Mouse (Mus musculus) gonadal fat pad, adult 2 months (tissue): Measurements from ENCODE around the gene Kcng4. TPM values are rescaled to one million over a fixed set of nuclear protein-coding genes. Genes with fewer than 3 reads are reported as not detected.

Source experiments
- DNase-seq: peaks from one replicate; pipeline ENCODE4 v3.0.0-alpha.2; 2012; ENCODE audit warnings: low read depth
- polyA plus RNA-seq: library from polyadenylated mRNA; depleted of rRNA; stranded (reverse); fragments of >200 nt; gene quantifications from 2 replicates; pipeline ENCODE4 v1.2.3, GENCODE M21; 2012

Kcng4 gene
- polyA plus RNA-seq, 1 experiment: 3.7 TPM

- DNase-seq: no peak
Measured at GRCm38 (mm10) chr8:119641058-119641457, 5.6 kb upstream of the Kcng4 start.

- DNase-seq: no peak
Measured at GRCm38 (mm10) chr8:119639798-119640197, 4.3 kb upstream of the Kcng4 start.

- DNase-seq: peak; percentile 46
Measured at GRCm38 (mm10) chr8:119638261-119638660, 2.8 kb upstream of the Kcng4 start.

- DNase-seq: peak; percentile 68
Measured at GRCm38 (mm10) chr8:119637381-119637780, 1.9 kb upstream of the Kcng4 start.

- DNase-seq: no peak
Measured at GRCm38 (mm10) chr8:119636766-119637165, 1.3 kb upstream of the Kcng4 start.

- DNase-seq: no peak
Measured at GRCm38 (mm10) chr8:119635958-119636357, 478 bp upstream of the Kcng4 start.

GRCm38 (mm10) chr8:119634616-119635336, 704 bp downstream of the Kcng4 start:
- no peak for DNase-seq

- no peak for DNase-seq
Measured at GRCm38 (mm10) chr8:119632909-119633308, 2.6 kb downstream of the Kcng4 start.

GRCm38 (mm10) chr8:119632246-119632645, 3.2 kb downstream of the Kcng4 start:
- no peak for DNase-seq

GRCm38 (mm10) chr8:119630841-119631240, 4.6 kb downstream of the Kcng4 start:
- DNase-seq: no peak

GRCm38 (mm10) chr8:119627613-119628359, 7.7 kb downstream of the Kcng4 start:
- DNase-seq: no peak

- no peak for DNase-seq
Measured at GRCm38 (mm10) chr8:119627199-119627598, 8.3 kb downstream of the Kcng4 start.

- no peak for DNase-seq
Measured at GRCm38 (mm10) chr8:119625788-119626187, 9.7 kb downstream of the Kcng4 start.

GRCm38 (mm10) chr8:119624916-119625315, 10.6 kb downstream of the Kcng4 start:
- no peak for DNase-seq

GRCm38 (mm10) chr8:119623744-119624143, 11.7 kb downstream of the Kcng4 start:
- no peak for DNase-seq

- DNase-seq: no peak
Measured at GRCm38 (mm10) chr8:119623061-119623460, 12.4 kb downstream of the Kcng4 start.

- DNase-seq: no peak
Measured at GRCm38 (mm10) chr8:119622555-119622954, 12.9 kb downstream of the Kcng4 start.

GRCm38 (mm10) chr8:119620848-119621465, 14.5 kb downstream of the Kcng4 start:
- DNase-seq: no peak

- no peak for DNase-seq
Measured at GRCm38 (mm10) chr8:119620116-119620840, 15.2 kb downstream of the Kcng4 start.

- DNase-seq: no peak
Measured at GRCm38 (mm10) chr8:119618887-119619286, 16.6 kb downstream of the Kcng4 start.

- no peak for DNase-seq
Measured at GRCm38 (mm10) chr8:119617586-119617985, 17.9 kb downstream of the Kcng4 start.

GRCm38 (mm10) chr8:119616811-119617210, 18.7 kb downstream of the Kcng4 start:
- no peak for DNase-seq
